Mouse (Mus musculus): ENCODE measurements around the gene Enox1.

The Enox1 gene

GRCm38 (mm10) chr14:77279143-77279542, 122.6 kb downstream of the Enox1 start:
- DNase-seq, result no peak

GRCm38 (mm10) chr14:77280454-77280853, 123.9 kb downstream of the Enox1 start:
- no peak for DNase-seq

- DNase-seq, result no peak
Observed at GRCm38 (mm10) chr14:77280893-77281292, 124.3 kb downstream of the Enox1 start.

GRCm38 (mm10) chr14:77283939-77284338, 127.4 kb downstream of the Enox1 start:
- DNase-seq, result no peak

- no peak for DNase-seq
Observed at GRCm38 (mm10) chr14:77285453-77285852, 128.9 kb downstream of the Enox1 start.

- no peak for DNase-seq
Observed at GRCm38 (mm10) chr14:77291756-77292155, 135.2 kb downstream of the Enox1 start.

GRCm38 (mm10) chr14:77297039-77297438, 140.5 kb downstream of the Enox1 start:
- DNase-seq, result peak; percentile 5

GRCm38 (mm10) chr14:77298327-77298726, 141.8 kb downstream of the Enox1 start:
- no peak for DNase-seq

- no peak for DNase-seq
Observed at GRCm38 (mm10) chr14:77309571-77309970, 153.0 kb downstream of the Enox1 start.

GRCm38 (mm10) chr14:77311456-77311855, 154.9 kb downstream of the Enox1 start:
- DNase-seq, result no peak

- no peak for DNase-seq
Observed at GRCm38 (mm10) chr14:77319396-77319795, 162.8 kb downstream of the Enox1 start.

GRCm38 (mm10) chr14:77324348-77324747, 167.8 kb downstream of the Enox1 start:
- DNase-seq, result no peak

- DNase-seq, result peak; percentile 5
Observed at GRCm38 (mm10) chr14:77327693-77328092, 171.1 kb downstream of the Enox1 start.

- DNase-seq, result no peak
Observed at GRCm38 (mm10) chr14:77329791-77330190, 173.2 kb downstream of the Enox1 start.

- DNase-seq, result peak; percentile 23
Observed at GRCm38 (mm10) chr14:77343662-77344340, 187.2 kb downstream of the Enox1 start.

- DNase-seq, result no peak
Observed at GRCm38 (mm10) chr14:77346296-77346695, 189.7 kb downstream of the Enox1 start.

- no peak for DNase-seq
Observed at GRCm38 (mm10) chr14:77351803-77352352, 195.3 kb downstream of the Enox1 start.

GRCm38 (mm10) chr14:77362662-77363061, 206.1 kb downstream of the Enox1 start:
- no peak for DNase-seq

- no peak for DNase-seq
Observed at GRCm38 (mm10) chr14:77368411-77368810, 211.8 kb downstream of the Enox1 start.

GRCm38 (mm10) chr14:77369070-77369469, 212.5 kb downstream of the Enox1 start:
- no peak for DNase-seq

GRCm38 (mm10) chr14:77370521-77370920, 214.0 kb downstream of the Enox1 start:
- no peak for DNase-seq

GRCm38 (mm10) chr14:77371977-77372376, 215.4 kb downstream of the Enox1 start:
- no peak for DNase-seq

- no peak for DNase-seq
Observed at GRCm38 (mm10) chr14:77373119-77373518, 216.6 kb downstream of the Enox1 start.

GRCm38 (mm10) chr14:77375054-77375453, 218.5 kb downstream of the Enox1 start:
- DNase-seq, result no peak

GRCm38 (mm10) chr14:77375618-77376017, 219.1 kb downstream of the Enox1 start:
- no peak for DNase-seq

All from kidney, adult 9 months (tissue).